Mouse (Mus musculus) spleen, adult 2 months (tissue): ENCODE data around the gene Zmynd12. TPM values are rescaled to one million over a fixed set of nuclear protein-coding genes. Genes with fewer than 3 reads are reported as not detected.

Source experiments
- DNase-seq, 2 experiments: peaks; one replicate each; pipeline versions ENCODE4 v3.0.0 to v3.0.0-alpha.2; 2012 to 2021; ENCODE audit warnings: low spot score in 2 of 2, low read depth in 1 of 2
- H3K27ac ChIP-seq: fragments of 200-500 bp; 2 replicates; pipeline ENCODE4 v1.5.1; 2012; ENCODE audit warnings: low read length, inconsistent platforms; ENCODE audit not compliant: insufficient read depth
- H3K27me3 ChIP-seq: fragments of 200-500 bp; 2 replicates; pipeline ENCODE4 v1.6.1; 2012; ENCODE audit warnings: mild to moderate bottlenecking, moderate library complexity, low read length, inconsistent platforms; ENCODE audit not compliant: control insufficient read depth, insufficient read depth
- H3K36me3 ChIP-seq: fragments of 200-500 bp; 2 replicates; pipeline ENCODE4 v1.6.1; 2012; ENCODE audit warnings: mild to moderate bottlenecking, low read length, inconsistent platforms; ENCODE audit not compliant: control insufficient read depth, insufficient read depth
- H3K4me1 ChIP-seq: fragments of 200-500 bp; 2 replicates; pipeline ENCODE4 v1.6.1; 2011; ENCODE audit warnings: inconsistent platforms; ENCODE audit not compliant: control insufficient read depth, insufficient read depth, insufficient read length
- H3K4me3 ChIP-seq: fragments of 200-500 bp; 2 replicates; pipeline ENCODE4 v1.5.1; 2011; ENCODE audit warnings: mild to moderate bottlenecking, inconsistent platforms; ENCODE audit not compliant: insufficient read depth, insufficient read length; ENCODE audit errors: extremely low read depth
- CTCF ChIP-seq: fragments of 200-500 bp; IDR thresholded peaks from 2 replicates; pipeline ENCODE4 v1.5.1; 2011; ENCODE audit warnings: mild to moderate bottlenecking, inconsistent platforms; ENCODE audit not compliant: insufficient read depth, insufficient read length, insufficient replicate concordance; ENCODE audit errors: extremely low read depth
- POLR2A ChIP-seq: fragments of 200-500 bp; IDR thresholded peaks from 2 replicates; pipeline ENCODE4 v1.6.1; 2011; ENCODE audit warnings: low read depth, low read length, inconsistent platforms
- WGBS: fragments of 180-500 bp; shearing (Covaris S2); methylation state at CpG from one replicate; pipeline ENCODE4 v1.1.7; 2018; 5-methylcytosine and 5-hydroxymethylcytosine counted together
- polyA plus RNA-seq: library from polyadenylated mRNA; depleted of rRNA; stranded (reverse); fragments of >200 nt; gene quantifications from 2 replicates; pipeline ENCODE4 v1.2.3, GENCODE M21; 2012; rRNA removed

Gene Zmynd12
- 0.21 and 0.42 TPM in 2 replicates for polyA plus RNA-seq

DNA sequence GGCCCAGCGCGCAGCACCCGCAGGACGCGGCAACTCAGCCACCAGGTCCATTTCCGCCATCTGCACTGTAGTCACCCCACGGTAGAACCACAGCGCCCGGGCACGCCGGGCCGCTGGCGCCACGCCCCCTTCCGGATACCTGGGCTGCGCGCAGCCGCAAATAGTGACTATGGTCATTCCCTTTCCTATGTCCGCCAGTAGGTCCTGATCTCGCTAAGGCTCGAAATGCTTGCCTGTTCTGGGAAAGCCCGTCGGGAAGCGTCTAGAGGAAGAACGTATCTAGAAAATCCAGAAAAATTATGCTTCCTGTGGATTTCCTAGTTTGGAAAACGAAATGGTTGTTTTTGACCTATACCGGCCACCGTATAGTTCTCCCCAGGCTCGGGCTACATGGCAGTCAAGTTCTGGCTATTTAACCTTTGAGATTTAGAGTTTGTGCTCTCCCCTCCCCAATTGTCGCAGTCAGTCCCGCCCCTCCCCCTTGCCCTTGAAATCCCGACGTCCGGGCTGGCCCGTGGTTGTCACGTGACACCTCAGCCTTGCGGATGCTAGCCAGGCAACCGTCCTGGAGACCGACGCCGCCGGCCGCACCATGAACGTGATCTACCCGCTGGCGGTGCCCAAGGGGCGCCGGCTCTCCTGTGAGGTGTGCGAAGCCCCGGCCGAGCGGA is at the start of gene Zmynd12, which contains the start of gene Ppcs:
Gene Zmynd12 (plus strand): TSS at position 521 of the 671 bp plus-strand sequence.
Gene Ppcs (minus strand): TSS at position 127 of the 671 bp plus-strand sequence.
- peak; percentile 79 to 90 for DNase-seq
- H3K36me3 ChIP-seq: 0 out of 2 replicates have a peak, but pooled peaks cover 1% of the 10 kb centered on the region
- no peaks in the 10 kb centered on the region; the same call in 1 of the 2 replicates for H3K27me3 ChIP-seq
- H3K27ac ChIP-seq: peak within 1 kb of the TSS; percentile 94
- peaks cover 7% of the 10 kb centered on the region for H3K4me1 ChIP-seq
- under 1% methylated on average over 52 of the region's 52 CpGs for WGBS
- no peak for TF ChIP-seq CTCF
- TF ChIP-seq POLR2A: peak; percentile 78
- peak within 1 kb of the TSS; percentile 96 for H3K4me3 ChIP-seq

DNA sequence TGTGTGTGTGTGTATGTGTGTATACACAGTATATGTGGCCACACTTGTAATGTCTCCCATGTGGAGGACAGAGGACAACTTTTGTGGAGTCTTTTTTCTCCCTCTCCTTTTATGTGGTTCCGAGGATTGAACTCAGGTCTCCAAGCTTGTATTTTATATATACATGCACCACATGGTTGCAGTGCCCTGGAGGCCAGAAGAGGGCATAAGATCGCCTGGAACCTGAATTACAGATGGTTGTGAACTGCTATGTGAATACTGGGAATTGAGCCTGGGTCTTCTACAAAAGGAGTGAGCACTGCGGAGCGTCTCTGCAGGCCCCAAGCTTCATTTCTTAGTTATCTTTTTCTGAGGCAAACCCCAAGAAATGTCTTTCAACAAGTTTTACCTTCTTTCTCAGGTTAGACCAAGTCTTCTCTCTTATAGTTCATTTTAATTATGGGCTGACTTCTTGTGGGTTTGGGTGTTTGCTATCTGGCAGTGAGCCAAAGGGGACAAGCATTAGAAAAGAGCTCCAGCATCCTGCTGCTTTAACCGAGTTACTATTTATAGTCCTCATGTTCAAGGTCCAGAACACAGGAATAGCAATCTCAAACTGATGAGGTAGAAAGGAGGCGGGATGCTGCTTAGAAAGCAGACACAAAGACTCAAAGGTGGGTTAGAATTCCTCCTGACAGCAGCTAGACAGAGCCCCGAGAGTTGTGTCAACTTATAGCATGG is 41.0 kb upstream of the Zmynd12 start:
- no peak for DNase-seq
- Histone ChIP-seq H3K27me3 (no peaks in the 10 kb centered on the region), H3K27ac (no peak overlapping the region), H3K4me3 (no peak overlapping the region), H3K4me1 (no peaks in the 10 kb centered on the region), H3K36me3 (no peaks in the 10 kb centered on the region)
- TF ChIP-seq POLR2A (no peak), CTCF (no peak)
- 82% methylated on average over 7 of the region's 7 CpGs for WGBS

DNA sequence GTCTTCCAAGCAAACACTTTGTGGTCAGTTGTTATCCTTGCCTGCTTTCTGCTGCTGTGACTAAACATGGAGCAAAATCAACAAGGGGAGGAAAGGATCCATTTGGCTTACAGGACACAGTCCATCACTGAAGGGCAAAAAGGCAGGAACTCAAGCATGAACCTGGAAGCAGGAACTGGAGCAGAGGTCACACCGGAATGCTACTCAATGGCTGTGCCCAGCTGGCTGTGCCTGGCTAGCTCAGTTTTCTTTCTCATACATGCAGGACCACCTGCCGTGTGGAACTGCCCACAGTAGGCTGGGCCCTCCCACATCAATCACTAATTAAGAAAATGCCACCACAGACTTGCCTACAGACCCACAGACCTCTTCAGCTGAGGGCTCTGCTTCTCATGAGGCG is 33.4 kb upstream of the Zmynd12 start:
- H3K4me1 ChIP-seq: no peaks in the 10 kb centered on the region
- DNase-seq: no peak
- no peak overlapping the region for H3K4me3 ChIP-seq
- H3K27ac ChIP-seq: no peak overlapping the region
- TF ChIP-seq CTCF (no peak), POLR2A (no peak)
- no peaks in the 10 kb centered on the region for H3K36me3 ChIP-seq
- H3K27me3 ChIP-seq: no peaks in the 10 kb centered on the region; the same call in 1 of the 2 replicates
- 74% methylated on average over 3 of the region's 3 CpGs for WGBS

DNA sequence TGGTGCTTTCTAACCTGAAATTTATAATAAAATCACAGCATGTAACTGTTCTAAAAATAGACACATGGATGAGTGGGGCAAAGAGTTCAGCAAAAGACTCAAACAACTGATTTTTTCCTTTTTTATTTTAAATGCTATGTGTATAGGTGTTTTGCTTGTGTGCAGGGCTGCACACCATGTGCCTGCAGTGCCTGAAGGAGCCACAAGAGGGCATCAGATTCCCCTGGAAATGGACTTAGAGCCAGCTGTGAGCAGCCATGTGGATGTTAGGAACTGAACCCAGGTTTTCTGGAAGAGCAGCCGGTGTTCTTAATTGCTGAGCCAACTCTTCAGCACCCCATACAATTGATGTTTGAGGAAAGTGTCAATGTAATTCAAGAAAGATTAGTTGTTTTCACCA is 32.2 kb upstream of the Zmynd12 start:
- TF ChIP-seq POLR2A: no peak
- TF ChIP-seq CTCF: peak; percentile 11; the same call in 1 of the 2 replicates

DNA sequence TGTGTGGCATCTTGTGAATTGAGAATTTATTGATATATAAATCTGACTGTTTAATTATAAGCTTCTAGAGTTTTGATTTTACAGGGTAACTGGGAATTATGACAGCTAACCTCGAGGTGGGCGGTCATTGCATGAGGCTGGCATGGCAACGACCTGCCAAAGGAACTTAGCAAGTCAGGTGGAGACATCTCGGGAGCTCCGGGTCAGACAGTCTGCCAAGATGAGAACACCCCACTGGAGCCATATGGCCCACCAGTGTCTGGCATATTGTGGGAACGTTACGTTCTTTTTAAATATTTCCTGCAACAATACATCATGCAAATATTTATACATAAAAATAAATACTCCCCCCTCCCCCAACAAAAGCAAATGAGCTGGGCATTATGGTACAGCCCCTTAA is 23.9 kb upstream of the Zmynd12 start:
- Histone ChIP-seq H3K27me3 (no peaks in the 10 kb centered on the region), H3K4me3 (no peak overlapping the region), H3K4me1 (no peaks in the 10 kb centered on the region), H3K36me3 (no peaks in the 10 kb centered on the region), H3K27ac (no peak overlapping the region)
- WGBS: 78% methylated on average over 7 of the region's 7 CpGs
- DNase-seq: no peak
- TF ChIP-seq CTCF: no peak
- TF ChIP-seq POLR2A: no peak

More for the DNA sequence above, 32.2 kb upstream of the Zmynd12 start:
- 81% methylated on average over 1 of the region's 1 CpGs for WGBS
- DNase-seq: no peak
- H3K4me3 ChIP-seq: no peak overlapping the region
- no peaks in the 10 kb centered on the region for H3K4me1 ChIP-seq
- no peaks in the 10 kb centered on the region; the same call in 1 of the 2 replicates for H3K27me3 ChIP-seq
- H3K36me3 ChIP-seq: no peaks in the 10 kb centered on the region
- H3K27ac ChIP-seq: no peak overlapping the region

DNA sequence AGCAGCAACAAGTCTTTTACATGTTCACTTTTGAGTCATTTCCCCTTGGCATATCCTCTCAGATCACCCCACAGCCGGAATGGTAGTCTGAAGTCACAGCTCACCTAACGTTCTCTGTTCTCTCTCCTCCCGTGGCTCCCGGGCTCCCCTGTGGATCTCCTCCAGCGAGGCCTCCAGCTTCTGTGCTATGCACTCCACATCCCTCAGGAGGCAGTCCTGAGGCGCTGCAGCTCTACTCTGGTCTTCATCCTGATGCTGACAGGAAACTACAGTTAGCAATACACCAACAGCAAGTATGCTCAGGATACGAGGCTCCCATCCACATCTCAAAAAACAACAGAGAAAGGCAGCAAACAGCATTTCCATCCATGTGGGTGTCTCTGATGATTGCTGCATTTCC is 21.7 kb upstream of the Zmynd12 start:
- no peak for TF ChIP-seq CTCF
- TF ChIP-seq POLR2A: no peak
- DNase-seq: no peak
- no peaks in the 10 kb centered on the region for H3K4me1 ChIP-seq
- no peak overlapping the region for H3K27ac ChIP-seq
- WGBS: 63% methylated on average over 7 of the region's 7 CpGs
- H3K36me3 ChIP-seq: no peaks in the 10 kb centered on the region
- no peak overlapping the region for H3K4me3 ChIP-seq
- H3K27me3 ChIP-seq: no peaks in the 10 kb centered on the region
